Mouse (Mus musculus) spleen, postnatal 4 days (tissue): ENCODE data around the gene Elmod3.

ENCODE experiments used
- DNase-seq, 2 experiments: peaks; one replicate each; pipeline ENCODE4 v3.0.0; 2022; ENCODE audit warnings: low spot score in 2 of 2

The Elmod3 gene

GRCm38 (mm10) chr6:72610261-72610660 lies 12.0 kb upstream of the Elmod3 start:
- DNase-seq: no peak

DNA sequence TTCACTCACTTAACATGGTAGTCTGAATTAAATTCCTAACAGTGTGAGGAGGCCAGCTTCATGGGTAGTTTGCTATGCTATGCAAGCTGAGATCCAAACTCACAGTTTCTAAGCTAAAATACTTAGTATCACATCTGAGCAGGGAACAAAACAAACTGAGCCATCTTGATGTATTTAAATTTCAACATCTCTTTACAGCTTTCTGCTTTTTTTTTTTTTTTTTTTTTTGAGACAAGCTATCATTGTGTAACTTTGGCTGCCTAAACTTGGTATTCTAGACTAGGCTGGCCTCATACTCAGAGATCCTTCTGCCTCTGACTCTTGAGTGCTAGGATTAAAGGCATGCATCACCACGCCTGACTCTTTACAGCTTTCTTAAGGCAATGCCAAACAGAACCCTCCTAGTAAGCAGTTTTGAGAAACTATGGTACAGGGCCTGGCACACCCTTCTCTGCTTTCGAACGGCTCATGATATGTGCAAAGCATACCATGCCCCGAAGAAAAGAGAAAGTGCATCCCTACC lies 10.5 kb upstream of the Elmod3 start:
- DNase-seq: no peak

DNA sequence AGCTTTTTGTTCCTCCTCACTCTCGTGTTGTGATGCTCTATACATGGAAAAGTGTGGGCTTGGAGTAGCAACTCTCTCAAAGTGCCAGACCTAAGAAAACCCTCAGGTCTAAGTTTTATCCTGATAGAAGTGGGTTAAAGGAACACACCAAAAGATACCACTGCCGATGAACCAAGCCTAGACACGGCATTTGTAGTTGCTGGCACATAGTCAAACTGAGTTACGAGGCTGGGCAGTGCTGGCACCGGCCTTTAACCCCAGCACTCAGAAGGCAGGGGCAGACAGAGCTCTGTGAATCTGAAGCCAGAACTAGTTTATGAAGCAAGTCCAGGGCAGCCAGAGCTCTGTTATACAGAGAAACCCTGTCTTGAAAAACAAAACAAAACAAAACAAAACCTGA lies 9.5 kb upstream of the Elmod3 start:
- DNase-seq: no peak

DNA sequence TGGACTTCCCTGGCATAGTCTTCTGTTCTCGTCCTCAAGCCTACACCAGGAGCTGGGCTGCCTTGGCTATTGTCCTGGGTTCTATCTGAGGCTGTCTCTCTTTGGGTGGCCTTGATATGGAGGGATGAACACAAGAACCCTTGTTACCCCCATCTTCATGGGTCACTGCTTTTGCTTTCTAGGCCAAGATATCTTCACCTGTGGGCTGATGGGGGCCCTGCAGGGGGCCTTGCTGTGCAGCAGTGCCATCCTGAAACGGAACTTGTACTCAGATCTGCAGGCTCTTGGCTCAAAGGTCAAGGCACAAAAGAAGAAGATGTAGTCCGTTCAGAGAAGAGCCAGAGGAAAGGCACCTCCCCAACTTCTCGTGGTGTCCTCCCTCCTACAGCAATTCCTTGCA lies 8.8 kb upstream of the Elmod3 start:
- no peak for DNase-seq

DNA sequence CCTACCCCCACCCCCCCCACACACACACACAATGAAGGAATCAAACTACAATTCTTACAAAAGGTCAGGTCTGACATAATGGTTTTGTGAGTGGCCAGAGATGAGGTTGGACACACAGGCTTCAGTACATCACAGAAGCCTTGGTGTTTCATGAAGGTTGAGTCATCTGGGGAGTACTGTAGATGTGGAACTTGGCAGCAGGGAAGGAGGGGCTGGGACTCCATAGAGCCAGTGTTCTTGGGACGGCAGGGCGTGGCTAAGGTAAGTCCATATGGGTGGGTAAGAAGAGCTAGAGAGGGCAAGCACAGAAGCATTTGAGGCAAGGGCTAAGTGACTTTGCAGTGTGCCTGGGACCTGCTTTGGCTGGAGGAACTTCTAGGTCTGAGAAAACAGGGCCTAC lies 5.9 kb upstream of the Elmod3 start:
- DNase-seq: no peak

DNA sequence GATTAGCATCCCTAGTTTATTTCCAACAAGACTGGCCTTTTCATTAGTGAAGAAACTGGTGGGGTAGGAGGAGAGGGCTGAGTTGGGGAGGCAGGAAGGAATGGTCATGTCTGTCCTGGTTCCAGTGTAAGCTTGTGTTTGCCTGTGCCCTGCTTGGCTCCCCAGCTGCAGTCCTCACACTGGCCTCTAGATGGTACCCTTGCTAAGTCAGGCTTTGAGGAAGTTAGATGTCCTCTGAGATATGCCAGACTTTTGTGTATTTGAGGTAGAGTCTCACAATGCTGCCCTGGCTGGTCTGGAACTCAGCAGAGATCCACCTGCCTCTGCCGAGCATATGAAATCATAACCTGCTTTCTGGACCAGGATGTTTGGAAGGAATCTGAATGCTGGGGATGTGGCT lies 3.5 kb upstream of the Elmod3 start:
- peak; percentile 80 to 90 for DNase-seq

GRCm38 (mm10) chr6:72600771-72601170 lies 2.6 kb upstream of the Elmod3 start:
- DNase-seq: no peak

- no peak for DNase-seq
Observed at GRCm38 (mm10) chr6:72600216-72600615, 2.0 kb upstream of the Elmod3 start.

DNA sequence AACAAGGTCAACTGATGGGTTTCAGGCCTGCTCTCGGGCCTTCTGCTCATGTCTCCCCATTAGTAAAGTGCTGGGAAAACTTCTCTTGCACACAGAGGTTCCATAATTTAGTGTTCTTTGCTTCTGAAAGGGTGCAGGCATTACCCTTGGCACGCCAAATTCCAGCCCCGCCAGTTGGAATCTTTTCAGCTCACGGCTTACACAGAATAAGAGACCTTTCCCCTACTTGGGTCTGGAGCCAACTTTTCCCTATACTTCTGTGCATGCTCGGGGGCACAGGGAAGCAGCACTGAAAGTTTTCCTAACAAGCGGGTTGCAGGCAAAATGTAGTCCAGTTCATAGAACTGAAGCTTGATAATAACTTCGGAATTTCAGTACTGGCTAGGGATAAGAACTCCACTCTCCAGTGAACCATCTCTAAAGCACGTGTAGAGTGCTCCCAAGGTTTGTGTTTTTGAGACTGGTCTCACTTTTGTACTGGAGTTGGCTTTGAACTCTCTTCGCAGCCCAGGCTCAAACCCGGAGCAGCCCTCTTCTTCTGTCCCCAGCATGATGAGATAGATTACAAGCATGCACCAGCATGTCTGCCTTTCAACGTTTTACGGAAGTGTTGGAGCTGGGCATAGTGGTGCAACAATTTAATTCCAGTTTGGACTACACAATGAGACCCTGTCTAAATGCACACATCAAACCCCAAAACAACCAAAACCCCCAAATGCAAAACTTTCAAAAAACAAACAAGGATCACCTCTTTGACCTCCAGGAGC lies 761 bp upstream of the Elmod3 start:
- DNase-seq: no peak

GRCm38 (mm10) chr6:72597083-72597874 lies 934 bp downstream of the Elmod3 start:
- no peak for DNase-seq

DNA sequence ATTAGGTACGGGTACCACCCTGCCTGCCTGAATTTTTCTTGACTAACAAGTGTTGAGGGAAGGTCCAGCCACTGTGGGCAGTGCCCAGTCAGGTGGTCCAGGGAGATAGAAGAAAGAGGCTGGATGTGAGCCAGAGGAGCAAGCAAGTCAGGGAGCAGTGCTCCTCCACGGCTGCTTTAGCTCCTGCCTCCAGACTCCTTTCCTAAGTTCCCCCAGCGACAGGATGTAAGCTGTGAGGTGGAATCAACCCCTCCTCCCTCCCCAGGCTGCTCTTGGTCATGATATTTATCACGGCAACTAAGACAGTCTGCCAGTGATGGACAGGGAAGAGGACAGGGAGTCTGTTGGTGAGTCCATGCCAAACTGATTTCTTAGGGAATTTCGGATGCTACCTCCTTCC lies 4.3 kb downstream of the Elmod3 start:
- no peak for DNase-seq

DNA sequence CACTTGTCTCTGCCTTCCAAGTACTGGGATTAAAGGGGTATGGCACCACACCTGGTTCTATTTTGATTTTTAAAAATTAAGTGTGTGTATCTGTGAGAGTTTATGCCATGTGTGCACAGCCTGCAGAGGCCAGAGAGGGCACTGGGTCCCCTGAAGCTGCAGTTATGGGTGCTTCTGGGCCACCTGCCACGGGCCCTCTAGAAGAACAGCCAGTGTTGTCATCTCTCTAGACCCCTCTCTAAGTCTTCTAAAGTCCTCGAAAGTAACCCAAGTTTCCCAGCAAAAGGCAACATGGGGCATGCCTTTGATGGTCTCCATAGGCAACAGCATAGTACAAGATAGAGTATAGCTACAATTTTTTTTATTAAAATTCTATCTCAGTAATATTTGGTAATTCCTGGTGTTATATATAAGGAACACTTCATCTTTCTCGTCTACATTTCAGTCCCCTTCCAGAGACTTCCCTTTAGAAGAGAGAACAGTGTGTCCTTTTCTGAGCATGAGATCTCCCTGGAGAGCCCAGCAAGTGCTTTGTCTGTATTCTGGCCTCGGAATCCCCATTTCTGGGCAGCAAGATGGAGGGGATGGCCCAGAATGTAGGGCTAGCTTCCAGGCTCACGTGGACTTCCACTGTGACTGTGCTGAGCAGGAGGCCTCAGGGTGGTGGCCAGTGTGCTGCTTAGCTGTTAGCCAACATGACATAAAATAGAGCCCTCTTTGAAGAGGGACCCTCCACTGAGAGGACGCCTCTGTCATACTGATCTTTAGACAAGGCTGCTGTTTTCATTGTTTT lies 5.0 kb downstream of the Elmod3 start:
- DNase-seq: no peak

- DNase-seq: no peak
Observed at GRCm38 (mm10) chr6:72590111-72590510, 8.1 kb downstream of the Elmod3 start.

GRCm38 (mm10) chr6:72588307-72588706 lies 9.9 kb downstream of the Elmod3 start:
- no peak for DNase-seq

- DNase-seq: no peak
Observed at GRCm38 (mm10) chr6:72586701-72587100, 11.5 kb downstream of the Elmod3 start.

- no peak for DNase-seq
Observed at GRCm38 (mm10) chr6:72584154-72584553, 14.1 kb downstream of the Elmod3 start.

- DNase-seq: no peak
Observed at GRCm38 (mm10) chr6:72583211-72583839, 14.9 kb downstream of the Elmod3 start.

DNA sequence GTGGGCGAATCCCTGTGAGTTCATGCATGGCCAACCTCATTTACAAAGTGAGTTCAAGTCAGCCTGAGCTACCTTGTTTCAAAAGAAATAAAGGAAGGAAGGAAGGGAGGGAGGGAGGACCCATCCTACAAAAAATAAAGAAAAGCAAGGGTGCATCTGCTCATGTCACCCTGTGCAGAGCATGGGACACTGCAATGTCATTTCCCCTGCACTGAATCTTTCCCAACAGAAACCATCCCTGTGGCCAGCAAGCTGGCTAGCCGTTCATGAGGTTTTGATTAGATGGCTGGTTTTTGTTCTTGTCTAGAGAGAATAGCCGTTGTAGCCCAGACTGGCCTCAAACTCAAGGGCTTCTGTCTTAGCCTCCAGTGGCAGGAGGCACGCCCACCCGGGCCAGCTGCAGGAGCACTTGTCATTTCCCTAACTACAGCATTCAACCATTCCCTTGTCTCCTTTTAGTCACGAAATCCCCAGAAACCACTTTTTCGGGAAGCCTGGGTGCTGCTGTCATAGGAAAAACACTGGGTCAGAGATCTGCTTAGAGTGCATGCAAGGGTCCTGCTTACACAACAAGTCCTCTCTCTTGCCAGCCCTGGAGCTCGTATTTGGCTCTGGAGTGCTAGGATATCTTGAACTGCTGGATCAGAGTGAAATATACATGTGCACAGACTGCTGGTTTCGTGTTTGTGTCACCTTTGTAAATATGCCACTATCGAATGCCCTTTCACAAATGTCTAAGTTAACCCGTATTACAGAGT lies 16.4 kb downstream of the Elmod3 start:
- no peak for DNase-seq

DNA sequence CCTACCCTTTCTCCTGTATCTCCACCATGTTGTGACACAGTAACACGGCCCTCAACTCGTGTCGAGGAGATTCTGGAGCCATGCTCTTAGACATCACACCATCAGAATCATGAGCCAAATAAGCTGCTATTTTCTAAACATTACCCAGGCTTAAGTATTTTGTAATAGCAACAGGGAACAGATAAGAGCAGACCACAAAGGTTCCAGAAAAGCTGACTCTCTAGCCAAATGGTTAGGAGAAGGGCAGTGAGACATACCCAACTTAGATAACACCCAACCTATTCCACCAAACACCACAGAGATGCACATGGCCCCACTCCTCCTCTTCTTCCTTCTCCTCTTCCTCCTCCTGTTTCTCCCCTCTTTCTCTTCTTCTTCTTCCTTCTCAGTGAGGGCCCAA lies 22.2 kb downstream of the Elmod3 start:
- no peak for DNase-seq

GRCm38 (mm10) chr6:72571826-72572225 lies 26.4 kb downstream of the Elmod3 start:
- no peak for DNase-seq
